Mouse (Mus musculus): ENCODE data around the gene Apela. TPM values are rescaled to one million over a fixed set of nuclear protein-coding genes. Genes with fewer than 3 reads are reported as not detected.

Apela gene
- total RNA-seq (2014; fragmentation: Nextera tagmentation) (not detected in 2 replicates), total RNA-seq (2017) (not detected in 2 replicates), polyA plus RNA-seq (2012) (not detected in 2 replicates)

- H3K4me3 ChIP-seq (ENCODE audit: low read depth, low read length): no peak within 1 kb of the TSS
- no peak for ATAC-seq (ENCODE audit: extremely low read depth, insufficient number of reproducible peaks, low FRiP score, poor library complexity, severe bottlenecking)
- no peak for TF ChIP-seq GATA1 (IDR thresholded peaks at IDR 0.05; ENCODE audit: borderline replicate concordance, low read length)
- no peak for TF ChIP-seq POLR2AphosphoS5 (IDR thresholded peaks at IDR 0.05; ENCODE audit: insufficient replicate concordance, low read depth, low read length)
- TF ChIP-seq TAL1 (conservative IDR thresholded peaks at IDR 0.05; ENCODE audit: low read depth, low read length): no peak
- no peak for TF ChIP-seq GATA2 (IDR thresholded peaks at IDR 0.05; ENCODE audit: borderline replicate concordance, low read depth, low read length)
- no peak for TF ChIP-seq CTCF (IDR thresholded peaks at IDR 0.05; ENCODE audit: low read depth, low read length)
- H3K9me3 ChIP-seq (replicated peaks): no peaks in the 10 kb centered on the region
- H3K36me3 ChIP-seq (replicated peaks): no peaks in the 10 kb centered on the region
- no peaks in the 10 kb centered on the region; the same call in 1 of the 2 replicates for H3K4me1 ChIP-seq (ENCODE audit: insufficient read depth, low read depth, low read length)
- no peak for DNase-seq (ENCODE audit: low spot score)
- peaks cover 12% of the 10 kb centered on the region for H3K27me3 ChIP-seq (ENCODE audit: insufficient read depth, low read length)
These were observed at the start of gene Apela for GRCm38 (mm10) chr8:65037117-65037533. Gene Apela (minus strand): TSS chr8:65037336.

GRCm38 (mm10) chr8:65085680-65086079 is 48.5 kb upstream of the Apela start:
- H3K9me3 ChIP-seq (replicated peaks): no peaks in the 10 kb centered on the region
- H3K4me1 ChIP-seq (ENCODE audit: insufficient read depth, low read depth, low read length): peaks cover 39% of the 10 kb centered on the region
- H3K4me3 ChIP-seq (ENCODE audit: low read depth, low read length): no peak overlapping the region
- ATAC-seq (ENCODE audit: extremely low read depth, insufficient number of reproducible peaks, low FRiP score, poor library complexity, severe bottlenecking) (no peak), DNase-seq (ENCODE audit: low spot score) (no peak)
- no peaks in the 10 kb centered on the region for H3K36me3 ChIP-seq (replicated peaks)
- TF ChIP-seq CTCF (IDR thresholded peaks at IDR 0.05; ENCODE audit: low read depth, low read length) (no peak), POLR2AphosphoS5 (IDR thresholded peaks at IDR 0.05; ENCODE audit: insufficient replicate concordance, low read depth, low read length) (no peak), GATA2 (IDR thresholded peaks at IDR 0.05; ENCODE audit: borderline replicate concordance, low read depth, low read length) (no peak), TAL1 (conservative IDR thresholded peaks at IDR 0.05; ENCODE audit: low read depth, low read length) (no peak), GATA1 (IDR thresholded peaks at IDR 0.05; ENCODE audit: borderline replicate concordance, low read length) (no peak)
- peaks cover 6% of the 10 kb centered on the region for H3K27me3 ChIP-seq (ENCODE audit: insufficient read depth, low read length)

- H3K27me3 ChIP-seq (ENCODE audit: insufficient read depth, low read length): peaks cover 6% of the 10 kb centered on the region
- TF ChIP-seq TAL1 (conservative IDR thresholded peaks at IDR 0.05; ENCODE audit: low read depth, low read length): no peak
- TF ChIP-seq CTCF (IDR thresholded peaks at IDR 0.05; ENCODE audit: low read depth, low read length): no peak
- DNase-seq (ENCODE audit: low spot score) (no peak), ATAC-seq (ENCODE audit: extremely low read depth, insufficient number of reproducible peaks, low FRiP score, poor library complexity, severe bottlenecking) (no peak)
- H3K36me3 ChIP-seq (replicated peaks): no peaks in the 10 kb centered on the region
- no peaks in the 10 kb centered on the region for H3K9me3 ChIP-seq (replicated peaks)
- H3K4me3 ChIP-seq (ENCODE audit: low read depth, low read length): no peak overlapping the region
- peaks cover 23% of the 10 kb centered on the region; the same call in 1 of the 2 replicates for H3K4me1 ChIP-seq (ENCODE audit: insufficient read depth, low read depth, low read length)
These were observed 43.6 kb upstream of the Apela start for GRCm38 (mm10) chr8:65080731-65081130.

- H3K9me3 ChIP-seq (replicated peaks): no peaks in the 10 kb centered on the region
- no peak within 1 kb of the TSS for H3K4me3 ChIP-seq (ENCODE audit: low read depth, low read length)
- H3K36me3 ChIP-seq (replicated peaks): no peaks in the 10 kb centered on the region
- peaks cover 5% of the 10 kb centered on the region; the same call in 1 of the 2 replicates for H3K4me1 ChIP-seq (ENCODE audit: insufficient read depth, low read depth, low read length)
- ATAC-seq (ENCODE audit: extremely low read depth, insufficient number of reproducible peaks, low FRiP score, poor library complexity, severe bottlenecking) (no peak), DNase-seq (ENCODE audit: low spot score) (no peak)
- no peaks in the 10 kb centered on the region for H3K27me3 ChIP-seq (ENCODE audit: insufficient read depth, low read length)
- TF ChIP-seq TAL1 (conservative IDR thresholded peaks at IDR 0.05; ENCODE audit: low read depth, low read length) (no peak), GATA1 (IDR thresholded peaks at IDR 0.05; ENCODE audit: borderline replicate concordance, low read length) (no peak), GATA2 (IDR thresholded peaks at IDR 0.05; ENCODE audit: borderline replicate concordance, low read depth, low read length) (no peak), CTCF (IDR thresholded peaks at IDR 0.05; ENCODE audit: low read depth, low read length) (no peak), POLR2AphosphoS5 (IDR thresholded peaks at IDR 0.05; ENCODE audit: insufficient replicate concordance, low read depth, low read length) (no peak)
These were observed 37.6 kb upstream of the Apela start, which contains the start of gene Gm10663 for GRCm38 (mm10) chr8:65074733-65075132. Gene Gm10663 (plus strand): TSS chr8:65075033.

GRCm38 (mm10) chr8:65070996-65071395 is 33.9 kb upstream of the Apela start:
- ATAC-seq (ENCODE audit: extremely low read depth, insufficient number of reproducible peaks, low FRiP score, poor library complexity, severe bottlenecking): no peak
- no peak for TF ChIP-seq POLR2AphosphoS5 (IDR thresholded peaks at IDR 0.05; ENCODE audit: insufficient replicate concordance, low read depth, low read length)
- no peak for TF ChIP-seq CTCF (IDR thresholded peaks at IDR 0.05; ENCODE audit: low read depth, low read length)
- no peak for TF ChIP-seq GATA2 (IDR thresholded peaks at IDR 0.05; ENCODE audit: borderline replicate concordance, low read depth, low read length)
- TF ChIP-seq TAL1 (conservative IDR thresholded peaks at IDR 0.05; ENCODE audit: low read depth, low read length): no peak
- H3K9me3 ChIP-seq (replicated peaks): no peaks in the 10 kb centered on the region
- H3K27me3 ChIP-seq (ENCODE audit: insufficient read depth, low read length): no peaks in the 10 kb centered on the region
- no peaks in the 10 kb centered on the region for H3K36me3 ChIP-seq (replicated peaks)
- peaks cover 4% of the 10 kb centered on the region; the same call in 1 of the 2 replicates for H3K4me1 ChIP-seq (ENCODE audit: insufficient read depth, low read depth, low read length)
- no peak for DNase-seq (ENCODE audit: low spot score)
- H3K4me3 ChIP-seq (ENCODE audit: low read depth, low read length): no peak overlapping the region

GRCm38 (mm10) chr8:65068473-65068819 is 31.3 kb upstream of the Apela start:
- Histone ChIP-seq H3K9me3 (replicated peaks) (no peaks in the 10 kb centered on the region), H3K27me3 (ENCODE audit: insufficient read depth, low read length) (no peaks in the 10 kb centered on the region), H3K4me3 (ENCODE audit: low read depth, low read length) (no peak overlapping the region), H3K36me3 (replicated peaks) (no peaks in the 10 kb centered on the region), H3K4me1 (ENCODE audit: insufficient read depth, low read depth, low read length) (no peaks in the 10 kb centered on the region; the same call in 1 of the 2 replicates)
- no peak for ATAC-seq (ENCODE audit: extremely low read depth, insufficient number of reproducible peaks, low FRiP score, poor library complexity, severe bottlenecking)
- DNase-seq (ENCODE audit: low spot score): no peak
- TF ChIP-seq POLR2AphosphoS5 (IDR thresholded peaks at IDR 0.05; ENCODE audit: insufficient replicate concordance, low read depth, low read length) (no peak), GATA2 (IDR thresholded peaks at IDR 0.05; ENCODE audit: borderline replicate concordance, low read depth, low read length) (no peak), CTCF (IDR thresholded peaks at IDR 0.05; ENCODE audit: low read depth, low read length) (no peak), TAL1 (conservative IDR thresholded peaks at IDR 0.05; ENCODE audit: low read depth, low read length) (no peak), GATA1 (IDR thresholded peaks at IDR 0.05; ENCODE audit: borderline replicate concordance, low read length) (no peak)

Data from G1E (cell line).